Mouse (Mus musculus): Measurements from ENCODE around the gene Btf3l4. TPM values are rescaled to one million over a fixed set of nuclear protein-coding genes. Genes with fewer than 3 reads are reported as not detected.

Btf3l4 gene
- polyA plus RNA-seq, 1 experiment from 2014 or later, result 251 TPM

DNA sequence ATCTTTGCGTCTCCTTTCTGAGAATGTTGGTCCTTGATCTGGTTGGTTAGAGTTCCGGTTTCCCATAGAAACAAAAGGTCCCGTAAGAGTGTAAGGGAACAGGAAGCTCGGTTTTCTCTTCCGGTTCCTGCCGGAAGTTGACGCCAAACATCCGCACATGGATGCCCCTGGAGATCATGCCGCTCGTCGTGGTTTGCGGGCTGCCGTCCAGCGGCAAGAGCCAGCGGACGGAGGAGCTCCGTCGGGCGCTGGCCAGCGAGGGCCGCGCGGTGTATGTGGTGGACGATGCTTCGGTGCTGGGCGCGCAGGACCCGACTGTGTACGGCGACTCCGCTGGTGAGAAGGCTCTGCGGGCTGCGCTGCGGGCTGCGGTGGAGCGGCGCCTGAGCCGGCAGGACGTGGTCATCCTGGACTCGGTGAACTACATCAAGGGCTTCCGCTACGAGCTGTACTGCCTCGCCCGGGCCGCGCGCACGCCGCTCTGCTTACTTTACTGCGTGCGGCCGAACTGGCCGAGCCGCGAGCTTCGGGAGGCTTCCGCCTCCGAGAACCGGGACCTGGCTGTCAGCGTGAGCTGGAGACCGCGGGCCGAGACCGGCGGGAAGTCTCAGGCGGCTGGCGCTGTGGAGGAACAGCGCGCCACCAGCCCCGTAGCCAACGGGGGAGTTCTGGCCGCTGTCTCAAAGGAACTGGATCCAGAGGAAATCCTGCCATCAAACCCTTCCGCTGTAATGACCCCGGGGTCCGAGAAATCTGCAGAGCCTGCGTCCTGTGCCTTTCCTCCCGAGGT lies 14.5 kb upstream of the Btf3l4 start, which contains the start of gene Kti12:
TSS of gene Kti12 (plus strand) at position 71 of the 790 bp plus-strand sequence.
- WGBS, result under 1% methylated on average over 77 of the region's 77 CpGs
- Histone ChIP-seq H3K27ac (replicated peaks; ENCODE audit: low read depth, low read length) (peak within 1 kb of the TSS; percentile 88), H3K27me3 (ENCODE audit: control insufficient read depth, insufficient read depth, low read length) (no peaks in the 10 kb centered on the region), H3K9ac (ENCODE audit: low read length) (peak within 1 kb of the TSS; percentile 84), H3K4me1 (ENCODE audit: control insufficient read depth, insufficient read depth, low read length) (peaks cover 8% of the 10 kb centered on the region; the same call in 1 of the 2 replicates), H3K9me3 (ENCODE audit: control insufficient read depth, low read length) (no peaks in the 10 kb centered on the region), H3K4me2 (ENCODE audit: low read depth, severe bottlenecking) (peak within 1 kb of the TSS; percentile 97), H3K4me3 (ENCODE audit: low read depth, low read length) (peak within 1 kb of the TSS; percentile 93), H3K36me3 (ENCODE audit: control insufficient read depth, insufficient read depth, low read length) (no peaks in the 10 kb centered on the region; the same call in 1 of the 2 replicates)
- ATAC-seq (ENCODE audit: insufficient number of reproducible peaks, low FRiP score, low TSS enrichment, low read depth) (peak; percentile 83), DNase-seq (ENCODE audit: low spot score) (peak; percentile 85)

DNA sequence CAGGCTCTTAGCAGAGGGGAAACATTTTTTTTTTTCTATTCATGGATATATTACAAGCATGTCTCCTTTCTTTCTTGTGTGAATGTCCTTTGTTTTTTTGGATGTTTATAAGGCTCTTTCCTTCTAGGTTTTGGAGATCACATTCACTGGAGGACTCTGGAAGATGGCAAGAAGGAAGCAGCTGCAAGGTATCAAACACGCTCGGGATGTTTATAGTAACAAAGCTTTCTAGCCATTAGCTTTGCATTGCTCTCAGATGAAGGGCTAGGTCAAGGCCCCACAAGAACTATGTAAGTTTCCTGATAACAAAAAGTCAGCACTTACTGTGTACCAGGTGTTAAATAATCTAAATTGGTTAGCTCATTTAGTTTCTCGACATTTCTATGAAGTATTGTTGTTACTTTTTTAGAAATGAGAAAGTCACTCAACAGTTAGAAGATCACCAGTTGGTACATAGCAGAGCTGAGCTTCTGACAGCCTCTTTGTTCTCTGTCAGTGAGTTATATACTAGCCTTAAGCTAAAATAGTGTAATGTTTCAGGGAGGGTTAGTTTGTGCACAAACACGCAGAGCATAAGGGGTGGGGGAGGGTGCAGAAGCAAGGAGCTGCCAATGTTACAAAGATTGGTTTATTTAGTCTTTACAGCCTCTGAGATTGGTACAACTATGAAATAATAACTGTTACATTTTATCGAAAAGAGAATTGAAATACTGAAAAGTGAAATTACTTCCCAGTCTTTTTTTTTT lies 12.6 kb upstream of the Btf3l4 start:
- no peaks in the 10 kb centered on the region for H3K27me3 ChIP-seq (ENCODE audit: control insufficient read depth, insufficient read depth, low read length)
- no peaks in the 10 kb centered on the region; the same call in 1 of the 2 replicates for H3K36me3 ChIP-seq (ENCODE audit: control insufficient read depth, insufficient read depth, low read length)
- no peaks in the 10 kb centered on the region for H3K9me3 ChIP-seq (ENCODE audit: control insufficient read depth, low read length)
- no peak overlapping the region for H3K27ac ChIP-seq (replicated peaks; ENCODE audit: low read depth, low read length)
- ATAC-seq (ENCODE audit: insufficient number of reproducible peaks, low FRiP score, low TSS enrichment, low read depth), result no peak
- H3K4me2 ChIP-seq (ENCODE audit: low read depth, severe bottlenecking), result no peak overlapping the region
- no peak overlapping the region for H3K4me3 ChIP-seq (ENCODE audit: low read depth, low read length)
- H3K4me1 ChIP-seq (ENCODE audit: control insufficient read depth, insufficient read depth, low read length), result peaks cover 8% of the 10 kb centered on the region; the same call in 1 of the 2 replicates
- WGBS, result 91% methylated on average over 5 of the region's 5 CpGs
- no peak overlapping the region for H3K9ac ChIP-seq (ENCODE audit: low read length)
- DNase-seq (ENCODE audit: low spot score), result no peak

DNA sequence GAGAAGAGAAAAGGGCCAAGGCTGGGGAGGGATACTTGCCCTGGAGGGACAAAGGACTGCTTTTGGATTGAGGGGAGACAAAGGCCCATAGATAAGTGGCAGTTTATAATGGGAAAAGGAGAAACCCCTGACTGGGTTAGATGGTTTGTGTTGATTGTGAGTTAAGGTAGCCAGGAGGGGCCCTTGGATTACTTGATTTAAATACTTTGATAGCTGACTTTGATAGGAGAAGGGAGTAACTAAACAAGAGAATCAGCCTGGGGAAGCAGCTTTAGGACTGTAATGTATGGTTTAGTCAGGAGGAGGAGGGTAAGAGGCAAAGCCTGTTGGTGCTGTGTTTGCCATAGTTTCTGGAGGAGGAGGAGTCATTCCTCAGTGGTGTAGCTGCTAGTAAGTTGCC lies 9.9 kb upstream of the Btf3l4 start:
- Histone ChIP-seq H3K27me3 (ENCODE audit: control insufficient read depth, insufficient read depth, low read length) (no peaks in the 10 kb centered on the region), H3K4me2 (ENCODE audit: low read depth, severe bottlenecking) (no peak overlapping the region), H3K36me3 (ENCODE audit: control insufficient read depth, insufficient read depth, low read length) (no peaks in the 10 kb centered on the region; the same call in 1 of the 2 replicates), H3K9me3 (ENCODE audit: control insufficient read depth, low read length) (no peaks in the 10 kb centered on the region), H3K4me3 (ENCODE audit: low read depth, low read length) (no peak overlapping the region), H3K4me1 (ENCODE audit: control insufficient read depth, insufficient read depth, low read length) (no peaks in the 10 kb centered on the region), H3K9ac (ENCODE audit: low read length) (no peak overlapping the region; the same call in 1 of the 2 replicates), H3K27ac (replicated peaks; ENCODE audit: low read depth, low read length) (no peak overlapping the region)
- ATAC-seq (ENCODE audit: insufficient number of reproducible peaks, low FRiP score, low TSS enrichment, low read depth), result no peak
- no peak for DNase-seq (ENCODE audit: low spot score)

DNA sequence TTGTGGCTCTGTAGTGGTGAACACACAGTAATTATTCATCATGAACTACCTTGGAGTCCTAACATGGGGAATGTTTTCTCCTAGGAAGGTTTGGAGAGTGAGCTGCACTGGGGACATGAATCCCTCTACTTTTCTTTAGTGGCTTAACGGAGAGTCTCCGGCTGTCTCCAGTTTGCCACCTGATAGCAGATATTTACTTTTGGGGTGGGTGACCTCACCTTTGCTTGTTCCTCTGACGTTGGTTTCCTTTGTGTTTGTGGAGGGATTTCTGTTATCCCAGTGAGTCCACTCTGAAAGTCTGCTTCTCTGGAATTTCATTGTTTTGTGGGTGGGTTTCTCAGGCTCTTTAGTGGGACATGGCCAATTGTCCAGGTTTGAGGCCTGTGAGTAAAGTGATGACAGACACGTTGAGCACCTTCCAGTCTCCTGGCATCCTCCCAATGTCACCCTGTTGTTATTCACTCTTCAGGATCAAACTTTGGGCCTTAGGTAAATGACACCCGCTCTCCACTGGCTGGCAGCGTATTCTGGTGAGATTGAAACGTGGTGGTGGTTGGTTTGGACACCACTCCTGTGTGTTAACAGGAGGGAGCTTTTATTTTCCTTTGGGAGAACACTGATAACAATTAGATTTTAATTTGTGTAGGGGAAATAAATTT lies 8.6 kb upstream of the Btf3l4 start:
- no peak for DNase-seq (ENCODE audit: low spot score)
- no peak overlapping the region for H3K9ac ChIP-seq (ENCODE audit: low read length)
- ATAC-seq (ENCODE audit: insufficient number of reproducible peaks, low FRiP score, low TSS enrichment, low read depth), result no peak
- H3K27me3 ChIP-seq (ENCODE audit: control insufficient read depth, insufficient read depth, low read length), result no peaks in the 10 kb centered on the region
- WGBS, result 89% methylated on average over 7 of the region's 7 CpGs
- H3K27ac ChIP-seq (replicated peaks; ENCODE audit: low read depth, low read length), result no peak overlapping the region
- no peak overlapping the region for H3K4me3 ChIP-seq (ENCODE audit: low read depth, low read length)
- H3K36me3 ChIP-seq (ENCODE audit: control insufficient read depth, insufficient read depth, low read length), result no peaks in the 10 kb centered on the region; the same call in 1 of the 2 replicates
- H3K4me1 ChIP-seq (ENCODE audit: control insufficient read depth, insufficient read depth, low read length), result no peaks in the 10 kb centered on the region
- H3K9me3 ChIP-seq (ENCODE audit: control insufficient read depth, low read length), result no peaks in the 10 kb centered on the region
- H3K4me2 ChIP-seq (ENCODE audit: low read depth, severe bottlenecking), result no peak overlapping the region

DNA sequence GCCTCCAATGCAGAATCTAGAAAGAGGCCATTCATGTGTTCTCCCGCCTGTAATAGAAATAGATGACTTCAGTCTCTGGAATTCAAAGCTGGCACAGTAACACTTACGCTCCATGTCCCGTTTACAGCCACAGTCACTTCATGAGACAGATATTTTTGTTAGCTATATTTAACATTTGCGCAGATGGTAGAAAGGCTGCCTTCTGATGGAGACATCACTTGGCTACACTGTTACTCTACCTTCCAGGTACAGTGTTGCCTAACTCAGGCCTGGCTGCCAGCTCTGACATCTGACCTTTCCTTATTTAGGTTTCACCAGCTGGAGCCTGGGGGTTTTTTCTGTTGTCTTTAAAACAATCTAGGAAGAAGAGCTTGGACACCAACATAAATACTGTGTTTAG lies 4.6 kb upstream of the Btf3l4 start:
- WGBS, result 89% methylated on average over 4 of the region's 4 CpGs
- Histone ChIP-seq H3K27ac (replicated peaks; ENCODE audit: low read depth, low read length) (no peak overlapping the region), H3K9me3 (ENCODE audit: control insufficient read depth, low read length) (no peaks in the 10 kb centered on the region), H3K9ac (ENCODE audit: low read length) (no peak overlapping the region), H3K4me2 (ENCODE audit: low read depth, severe bottlenecking) (no peak overlapping the region), H3K27me3 (ENCODE audit: control insufficient read depth, insufficient read depth, low read length) (no peaks in the 10 kb centered on the region), H3K36me3 (ENCODE audit: control insufficient read depth, insufficient read depth, low read length) (no peaks in the 10 kb centered on the region; the same call in 1 of the 2 replicates), H3K4me3 (ENCODE audit: low read depth, low read length) (no peak overlapping the region), H3K4me1 (ENCODE audit: control insufficient read depth, insufficient read depth, low read length) (peaks cover 4% of the 10 kb centered on the region; the same call in 1 of the 2 replicates)
- ATAC-seq (ENCODE audit: insufficient number of reproducible peaks, low FRiP score, low TSS enrichment, low read depth) (no peak), DNase-seq (ENCODE audit: low spot score) (no peak)

DNA sequence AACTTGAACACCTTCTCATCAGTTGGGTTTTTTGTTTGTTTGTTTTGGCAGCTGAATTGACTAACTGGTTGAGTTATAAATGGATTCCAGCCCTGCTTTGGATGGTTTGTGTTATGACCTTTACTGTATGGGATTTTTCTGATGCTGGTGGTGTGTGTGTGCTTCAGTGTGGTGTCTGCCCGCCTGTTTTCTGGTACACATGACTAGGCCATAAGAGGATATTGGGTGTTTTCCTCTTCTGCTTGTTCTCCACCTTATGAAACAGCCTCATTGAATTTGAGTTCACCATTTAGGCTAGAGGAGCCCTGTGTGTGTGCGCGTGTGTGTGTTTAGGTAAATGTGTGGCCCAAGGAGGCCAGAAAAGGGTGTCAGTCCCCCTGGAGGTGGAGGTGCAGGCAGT lies 2.1 kb upstream of the Btf3l4 start:
- peaks cover 8% of the 10 kb centered on the region for H3K4me1 ChIP-seq (ENCODE audit: control insufficient read depth, insufficient read depth, low read length)
- peak overlapping the region; percentile 94 for H3K9ac ChIP-seq (ENCODE audit: low read length)
- no peak for ATAC-seq (ENCODE audit: insufficient number of reproducible peaks, low FRiP score, low TSS enrichment, low read depth)
- no peaks in the 10 kb centered on the region; the same call in 1 of the 2 replicates for H3K36me3 ChIP-seq (ENCODE audit: control insufficient read depth, insufficient read depth, low read length)
- WGBS, result 67% methylated on average over 3 of the region's 3 CpGs
- peak overlapping the region; percentile 95 for H3K4me3 ChIP-seq (ENCODE audit: low read depth, low read length)
- peak overlapping the region; percentile 85 for H3K4me2 ChIP-seq (ENCODE audit: low read depth, severe bottlenecking)
- no peak for DNase-seq (ENCODE audit: low spot score)
- H3K27me3 ChIP-seq (ENCODE audit: control insufficient read depth, insufficient read depth, low read length), result no peaks in the 10 kb centered on the region
- no peak overlapping the region for H3K27ac ChIP-seq (replicated peaks; ENCODE audit: low read depth, low read length)
- no peaks in the 10 kb centered on the region for H3K9me3 ChIP-seq (ENCODE audit: control insufficient read depth, low read length)

DNA sequence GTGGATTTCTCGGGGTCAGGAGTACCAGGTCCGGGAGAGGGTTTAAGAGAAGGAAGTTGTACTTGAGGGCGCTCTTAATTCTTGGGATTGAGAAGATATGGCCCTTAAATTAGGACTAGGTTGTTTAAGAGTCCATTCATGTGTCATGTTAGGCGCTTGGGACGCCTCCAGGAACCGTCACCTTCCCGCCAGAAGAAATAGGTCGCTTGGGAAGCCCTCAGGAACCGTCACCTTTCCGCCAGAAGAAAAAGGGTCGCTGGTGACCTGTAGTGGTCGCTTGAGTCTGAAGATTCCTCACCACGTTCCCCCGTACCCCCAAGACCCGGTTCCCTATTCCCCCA lies 1.5 kb upstream of the Btf3l4 start:
- Histone ChIP-seq H3K4me2 (ENCODE audit: low read depth, severe bottlenecking) (peak overlapping the region; percentile 85), H3K9me3 (ENCODE audit: control insufficient read depth, low read length) (no peaks in the 10 kb centered on the region), H3K4me3 (ENCODE audit: low read depth, low read length) (peak overlapping the region; percentile 95), H3K27ac (replicated peaks; ENCODE audit: low read depth, low read length) (peak overlapping the region; percentile 98), H3K36me3 (ENCODE audit: control insufficient read depth, insufficient read depth, low read length) (peaks cover 5% of the 10 kb centered on the region; the same call in 1 of the 2 replicates), H3K4me1 (ENCODE audit: control insufficient read depth, insufficient read depth, low read length) (peaks cover 8% of the 10 kb centered on the region), H3K27me3 (ENCODE audit: control insufficient read depth, insufficient read depth, low read length) (no peaks in the 10 kb centered on the region), H3K9ac (ENCODE audit: low read length) (peak overlapping the region; percentile 94)
- WGBS, result under 1% methylated on average over 15 of the region's 15 CpGs
- ATAC-seq (ENCODE audit: insufficient number of reproducible peaks, low FRiP score, low TSS enrichment, low read depth) (no peak), DNase-seq (ENCODE audit: low spot score) (peak; percentile 36)
